Mouse (Mus musculus) thymus, adult 2 months (tissue): ENCODE measurements at regions not wholly inside any gene's neighbourhood (a gene's known extent, or its start where the extent isn't known, plus 50 kb on each side); places are given as distances from the start of the nearest gene placed in this dataset.

ENCODE experiments used
- CTCF ChIP-seq: fragments of 200-500 bp; IDR thresholded peaks from 2 replicates; pipeline ENCODE4 v1.5.1; 2012; ENCODE audit warnings: mild to moderate bottlenecking, control low read depth, low read length, moderate library complexity, borderline replicate concordance; ENCODE audit not compliant: control insufficient read depth, poor library complexity, insufficient read depth; ENCODE audit errors: extremely low read depth
- POLR2A ChIP-seq: fragments of 200-500 bp; IDR thresholded peaks from 2 replicates; pipeline ENCODE4 v1.6.1; 2012; ENCODE audit warnings: mild to moderate bottlenecking, low read length, control low read depth, moderate library complexity; ENCODE audit not compliant: control insufficient read depth, poor library complexity, insufficient read depth; ENCODE audit errors: extremely low read depth

DNA sequence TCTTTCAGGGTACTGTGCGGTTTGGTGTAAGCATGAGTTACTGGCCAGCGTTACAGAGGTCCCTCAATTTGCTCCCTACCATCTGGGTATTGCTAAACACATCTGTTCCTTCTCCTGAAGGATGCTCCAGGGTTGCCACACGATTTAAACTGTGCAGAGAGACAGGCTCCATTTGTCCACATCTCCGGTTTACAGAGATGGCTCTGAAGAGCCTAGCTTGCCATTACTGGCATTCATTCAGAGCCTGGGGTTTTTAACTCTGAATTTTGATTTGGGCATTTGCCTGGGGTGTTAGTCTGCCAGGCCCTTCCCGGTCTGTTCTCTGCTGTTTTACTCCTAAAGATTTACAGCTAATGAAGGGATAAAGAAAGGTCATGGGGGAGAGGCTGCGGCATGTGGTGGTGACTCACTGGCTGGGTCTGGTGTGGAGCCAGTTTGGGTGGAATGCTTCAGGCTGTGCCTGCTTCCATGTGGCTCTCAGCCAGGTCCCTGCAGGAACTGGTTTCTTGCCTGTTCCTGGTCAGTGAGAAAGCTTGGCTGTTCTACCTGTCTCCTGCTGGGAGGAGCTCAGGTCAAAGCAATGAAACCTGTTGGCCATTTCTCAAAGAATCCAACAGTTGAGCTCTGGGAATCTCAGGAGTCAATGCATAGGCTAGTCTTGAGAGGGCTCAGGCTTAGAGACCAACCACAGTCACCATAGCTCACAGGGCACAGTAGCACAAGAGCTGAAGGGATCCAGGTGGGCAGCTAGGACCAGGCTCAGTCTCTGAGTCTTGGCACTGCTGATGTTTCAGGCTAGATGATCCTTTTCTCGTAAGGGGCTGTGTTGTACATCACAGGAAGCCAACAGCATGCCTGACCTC lies 112.5 kb upstream of the Pgrmc2 start:
- TF ChIP-seq POLR2A (no peak), CTCF (no peak)
